Mouse (Mus musculus) bone marrow macrophage, adult 2 months (primary cell): ENCODE data around the gene Zzz3.

Experiments used
- CTCF ChIP-seq: IDR thresholded peaks from 2 replicates; pipeline ENCODE4 v1.5.1; 2012; ENCODE audit warnings: low read depth, mild to moderate bottlenecking, low read length, moderate library complexity
- POLR2A ChIP-seq: IDR thresholded peaks from 2 replicates; pipeline ENCODE4 v1.6.1; 2012; ENCODE audit warnings: mild to moderate bottlenecking, low read depth, low read length, borderline replicate concordance

- TF ChIP-seq CTCF, result no peak
- no peak for TF ChIP-seq POLR2A
These were observed 65.5 kb downstream of the Zzz3 start for GRCm38 (mm10) chr3:152460802-152461201.
